Mouse (Mus musculus): ENCODE results near the gene Card19.

The Card19 gene

GRCm38 (mm10) chr13:49225159-49225558 is 9.3 kb upstream of the Card19 start:
- no peak for DNase-seq

- no peak for DNase-seq
Observed at GRCm38 (mm10) chr13:49224729-49225128, 8.9 kb upstream of the Card19 start.

- no peak for DNase-seq
Observed at GRCm38 (mm10) chr13:49224314-49224713, 8.5 kb upstream of the Card19 start.

GRCm38 (mm10) chr13:49220912-49221311 is 5.1 kb upstream of the Card19 start:
- no peak for DNase-seq

- no peak for DNase-seq
Observed at GRCm38 (mm10) chr13:49219367-49219766, 3.5 kb upstream of the Card19 start.

GRCm38 (mm10) chr13:49218651-49219050 is 2.8 kb upstream of the Card19 start:
- DNase-seq, result no peak

GRCm38 (mm10) chr13:49216808-49217561 is 1.1 kb upstream of the Card19 start:
- no peak for DNase-seq

- DNase-seq, result no peak
Observed at GRCm38 (mm10) chr13:49216220-49216552, 349 bp upstream of the Card19 start.

- no peak for DNase-seq
Observed at GRCm38 (mm10) chr13:49215128-49215503, 721 bp downstream of the Card19 start.

GRCm38 (mm10) chr13:49214454-49214853 is 1.4 kb downstream of the Card19 start:
- no peak for DNase-seq

- DNase-seq, result no peak
Observed at GRCm38 (mm10) chr13:49213531-49213932, 2.3 kb downstream of the Card19 start.

- no peak for DNase-seq
Observed at GRCm38 (mm10) chr13:49212711-49213500, 2.9 kb downstream of the Card19 start.

- DNase-seq, result no peak
Observed at GRCm38 (mm10) chr13:49209306-49209705, 6.5 kb downstream of the Card19 start.

- DNase-seq, result no peak
Observed at GRCm38 (mm10) chr13:49206341-49206740, 9.5 kb downstream of the Card19 start.

- DNase-seq, result peak; percentile 79
Observed at GRCm38 (mm10) chr13:49205381-49205998, 10.3 kb downstream of the Card19 start.

GRCm38 (mm10) chr13:49202556-49202955 is 13.3 kb downstream of the Card19 start:
- DNase-seq, result no peak

- DNase-seq, result no peak
Observed at GRCm38 (mm10) chr13:49200688-49201087, 15.1 kb downstream of the Card19 start.

GRCm38 (mm10) chr13:49199891-49200290 is 15.9 kb downstream of the Card19 start:
- DNase-seq, result no peak

- no peak for DNase-seq
Observed at GRCm38 (mm10) chr13:49198734-49199133, 17.1 kb downstream of the Card19 start.

- no peak for DNase-seq
Observed at GRCm38 (mm10) chr13:49196766-49197165, 19.1 kb downstream of the Card19 start.

GRCm38 (mm10) chr13:49196211-49196610 is 19.6 kb downstream of the Card19 start:
- no peak for DNase-seq

- DNase-seq, result no peak
Observed at GRCm38 (mm10) chr13:49195651-49196050, 20.2 kb downstream of the Card19 start.

GRCm38 (mm10) chr13:49194811-49195210 is 21.0 kb downstream of the Card19 start:
- DNase-seq, result no peak

GRCm38 (mm10) chr13:49193650-49194049 is 22.2 kb downstream of the Card19 start:
- no peak for DNase-seq

Measured in right cerebral cortex, adult 18-20 months (tissue).